Comparison of ENCODE assay signal across 13 mouse cellular contexts in the genomic region with DNA sequence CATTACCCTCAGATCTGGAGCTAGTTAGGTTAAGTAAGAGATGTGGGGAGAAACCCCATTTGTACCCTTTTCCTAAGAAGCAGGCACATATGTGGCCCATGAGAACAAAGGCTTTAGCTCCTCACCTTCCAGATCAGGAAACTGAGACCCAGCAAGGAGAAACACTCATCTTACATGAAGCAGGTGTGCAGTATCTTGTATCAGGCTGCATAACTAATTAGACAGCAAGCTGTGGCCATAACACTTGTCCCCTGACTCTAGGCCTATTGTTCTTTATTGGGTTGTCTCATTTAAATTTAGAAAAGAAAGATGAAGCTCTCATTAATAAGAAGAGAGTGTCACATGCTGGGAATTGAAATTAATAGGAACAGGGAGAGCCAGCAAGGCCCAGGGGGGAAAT.
"Had no signal": no experiment of that assay in that cellular context is flagged by ENCODE, and none has a peak within 500 bp of the region (broad histone marks: within the 10 kb centered on the region; RNA-seq: fewer than 3 reads in every experiment).

No protein-coding gene starts in this region.

- H3K4me3 ChIP-seq: left cerebral cortex, adult 2 months; limb, embryonic 10.5 days; liver, embryonic 15.5 days; stomach, embryonic 15.5 days had no signal

- DNase-seq: kidney, adult 18-20 months; kidney, postnatal 14 days; lung, adult 2 months; lung, postnatal 36 days; right cerebral cortex, postnatal 14 days; thymus, adult 2 months; thymus, postnatal 25 days had no signal

- H3K27me3 ChIP-seq: liver, embryonic 15.5 days; stomach, embryonic 15.5 days had no signal

- ATAC-seq: lung, postnatal 0 days had no signal

- H3K36me3 ChIP-seq: limb, embryonic 10.5 days; liver, embryonic 15.5 days; stomach, embryonic 15.5 days had no signal

- H3K9me3 ChIP-seq: limb, embryonic 10.5 days; liver, embryonic 15.5 days; stomach, embryonic 15.5 days had no signal

- H3K9ac ChIP-seq: liver, embryonic 15.5 days; stomach, embryonic 15.5 days had no signal

- H3K4me1 ChIP-seq: limb, embryonic 10.5 days; liver, embryonic 15.5 days; stomach, embryonic 15.5 days had no signal

- H3K4me2 ChIP-seq: liver, embryonic 11.5 days; liver, embryonic 15.5 days; stomach, embryonic 15.5 days had no signal

- H3K27ac ChIP-seq: left cerebral cortex, adult 2 months; limb, embryonic 10.5 days; liver, embryonic 15.5 days; stomach, embryonic 15.5 days had no signal
